1 mouse cellular context compared by ENCODE assay signal in the genomic region with DNA sequence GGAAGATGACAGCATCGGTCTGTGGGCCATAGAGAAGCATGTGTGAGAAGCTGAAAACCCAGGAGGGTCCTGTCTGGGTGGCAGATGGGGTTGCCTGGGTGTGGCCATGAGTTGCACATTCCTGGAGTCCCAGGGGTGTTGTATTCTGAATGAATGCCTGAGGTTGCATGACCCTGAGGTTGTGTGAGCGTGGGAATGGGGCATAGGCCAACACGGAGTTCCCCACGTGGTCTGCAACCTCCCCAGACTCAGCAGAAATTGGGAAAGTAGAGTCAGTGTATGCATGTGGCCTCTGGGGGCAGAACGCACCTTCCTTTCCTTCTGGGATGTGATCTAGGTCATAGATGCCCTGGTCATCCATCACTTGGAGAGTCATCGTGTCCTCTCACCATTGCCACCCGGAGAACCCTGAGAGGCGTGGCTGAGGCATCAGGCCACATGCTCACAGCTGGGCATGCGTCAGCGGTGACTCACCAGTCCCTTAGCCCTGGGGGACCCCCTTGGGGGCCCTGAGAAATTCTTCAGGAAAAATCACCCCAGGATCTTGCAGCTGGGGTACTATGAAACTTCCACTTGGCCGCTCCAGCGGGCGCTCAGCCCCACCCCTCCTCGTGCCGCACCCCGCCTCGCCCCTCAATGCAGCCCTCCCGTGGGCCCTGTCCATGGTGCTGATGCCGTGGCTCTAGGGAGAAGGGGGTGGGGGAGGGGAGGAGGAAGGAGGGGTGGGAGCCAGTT.
TF ChIP-seq lines count a peak whose summit lies in the region.

No protein-coding gene starts in this region.

TF ChIP-seq in ES-E14, 5 proteins besides CTCF, POLR2A, EP300 and RAD21 (continued from another document):
- TF ChIP-seq HCFC1 (IDR thresholded peaks at IDR 0.05; ENCODE audit: borderline replicate concordance, insufficient read depth, low read length) (no peak), CHD2 (IDR thresholded peaks at IDR 0.05; ENCODE audit: low read depth, low read length) (no peak)
TF ChIP-seq in ES-E14: peak in this region for 1.
